Mouse (Mus musculus) heart, adult 18-20 months (tissue): Measurements from ENCODE around the gene Mtf2. TPM values are rescaled to one million over a fixed set of nuclear protein-coding genes. Genes with fewer than 3 reads are reported as not detected.
A peak's percentile ranks its signal among the peaks of the same experiment; 100 is the strongest.
"Not testable (repeated sequence)": the region's sequence is repeated elsewhere in the genome, so short reads cannot be mapped to it uniquely, and the experiment has no call there.

Source experiments
- DNase-seq, 2 experiments: peaks; one replicate each; pipeline ENCODE4 v3.0.0; 2021 to 2022; ENCODE audit warnings: mixed read lengths in 1 of 2
- long read RNA-seq, 2 experiments: library from polyadenylated mRNA; stranded (forward); transcript quantifications; one replicate each; pipeline ENCODE4 v2.0.0; 2021
- total RNA-seq, 2 experiments: library from RNA; stranded (reverse); gene quantifications; 2 replicates each; pipeline ENCODE4 v1.2.3; 2021

Gene Mtf2
- 1 to 10 TPM; 7.8 to 8.6 TPM for total RNA-seq
- long read RNA-seq, experiment 1, full-length matches to known transcripts: 1 of 5 reads
- long read RNA-seq, experiment 1, partial matches to known transcripts: 1 of 5 reads
- long read RNA-seq, experiment 1, other reads (novel, unspliced or antisense): 3 of 5 reads
- long read RNA-seq, experiment 2, partial matches to known transcripts: 0 of 3 reads
- long read RNA-seq, experiment 2, other reads (novel, unspliced or antisense): 3 of 3 reads

DNA sequence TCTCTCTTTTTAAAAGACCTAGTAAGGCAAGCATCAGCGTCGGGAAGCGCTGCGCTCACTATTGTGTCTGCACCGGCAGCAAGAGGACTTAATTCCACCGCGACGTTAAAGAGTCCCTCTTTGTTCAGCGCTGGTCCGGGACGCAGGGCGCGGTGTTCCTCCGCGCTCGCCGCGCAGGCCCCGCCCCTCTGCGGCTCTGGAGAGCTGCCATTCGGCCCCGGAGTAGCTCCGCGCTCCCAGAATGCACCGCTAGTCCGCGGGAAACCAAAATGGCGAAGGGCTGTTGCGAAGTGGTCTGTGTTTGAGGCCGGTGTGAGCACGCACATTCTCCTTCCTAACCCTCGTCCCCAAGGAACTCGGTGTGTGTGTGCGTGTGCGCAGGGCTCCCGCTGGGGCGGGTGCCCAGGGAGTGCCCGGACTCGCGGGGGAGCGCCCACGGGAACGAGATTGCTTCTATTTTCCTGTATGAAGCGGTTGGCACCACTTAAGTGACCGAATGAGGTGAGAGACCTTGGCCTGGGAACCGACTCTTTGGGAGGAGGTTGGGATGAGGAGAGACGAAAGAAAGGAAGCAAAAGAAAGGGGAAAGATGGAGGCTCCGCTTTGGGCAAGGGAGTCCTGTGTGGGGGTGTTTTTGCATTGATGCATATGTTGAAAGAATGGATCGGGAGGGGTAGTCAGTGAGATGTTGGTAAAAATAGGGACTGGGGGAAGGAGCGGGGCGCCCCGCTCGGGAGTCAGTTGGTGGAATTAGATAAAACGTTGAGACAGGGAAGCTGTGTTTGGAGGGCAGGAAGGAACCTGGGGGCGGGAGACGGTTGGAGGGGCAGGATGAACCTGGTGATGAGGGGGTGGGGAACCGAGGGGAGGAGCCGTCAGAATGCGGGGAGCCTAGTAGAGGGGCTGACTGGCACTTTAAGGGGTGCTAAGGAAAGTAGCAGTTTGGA is at the start of gene Mtf2:
TSS of gene Mtf2 (plus strand) at position 210 of the 947 bp plus-strand sequence.
- peak; percentile 97 for DNase-seq

GRCm38 (mm10) chr5:108017232-108017631 is 48.2 kb upstream of the Mtf2 start:
- DNase-seq: no peak

DNA sequence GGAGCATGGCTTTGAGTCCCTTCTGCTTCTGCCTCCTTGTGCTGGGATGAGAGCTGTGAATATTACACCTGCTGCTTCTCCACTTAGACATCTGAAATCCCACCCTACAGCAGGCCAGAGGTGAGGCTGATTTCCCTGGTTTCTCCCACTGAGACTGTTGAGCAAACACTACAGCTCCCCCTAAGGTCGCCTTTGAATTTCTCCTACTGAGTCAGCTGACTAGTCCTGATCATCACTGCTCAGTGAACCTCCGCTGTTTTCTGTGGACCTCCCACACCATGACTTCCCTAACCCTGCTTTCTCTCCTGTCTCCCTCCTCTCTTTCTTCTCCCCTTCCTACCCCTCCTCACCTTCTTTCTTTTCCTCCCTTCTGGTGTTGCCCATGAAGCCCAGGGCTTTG is 46.1 kb upstream of the Mtf2 start:
- DNase-seq: no peak

- no peak for DNase-seq
These were observed 44.1 kb upstream of the Mtf2 start for GRCm38 (mm10) chr5:108021346-108021745.

GRCm38 (mm10) chr5:108028230-108028629 is 37.2 kb upstream of the Mtf2 start:
- no peak for DNase-seq

GRCm38 (mm10) chr5:108028797-108029536 is 36.5 kb upstream of the Mtf2 start:
- not testable (repeated sequence) for DNase-seq

DNA sequence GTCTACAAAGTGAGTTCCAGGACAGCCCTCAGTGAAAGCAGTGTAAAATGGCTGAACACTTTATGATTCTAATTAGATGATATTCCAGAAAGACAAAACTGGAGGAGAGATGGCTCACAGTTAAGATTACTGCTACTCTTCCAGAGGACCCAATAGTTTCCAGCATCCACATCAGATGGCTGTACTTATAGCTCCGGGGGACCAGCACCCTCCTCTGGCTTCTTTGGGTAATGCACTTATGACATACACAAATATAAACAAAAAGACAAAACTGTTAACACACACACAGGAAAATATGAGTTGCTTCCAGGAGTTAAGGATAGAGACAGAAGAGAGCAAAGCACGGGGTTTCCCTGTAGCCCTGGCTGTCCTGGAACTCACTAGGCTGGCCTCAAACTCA is 35.5 kb upstream of the Mtf2 start:
- peak in 1 of 2 experiments; percentile 20 for DNase-seq

GRCm38 (mm10) chr5:108031267-108031666 is 34.2 kb upstream of the Mtf2 start:
- DNase-seq: no peak

DNA sequence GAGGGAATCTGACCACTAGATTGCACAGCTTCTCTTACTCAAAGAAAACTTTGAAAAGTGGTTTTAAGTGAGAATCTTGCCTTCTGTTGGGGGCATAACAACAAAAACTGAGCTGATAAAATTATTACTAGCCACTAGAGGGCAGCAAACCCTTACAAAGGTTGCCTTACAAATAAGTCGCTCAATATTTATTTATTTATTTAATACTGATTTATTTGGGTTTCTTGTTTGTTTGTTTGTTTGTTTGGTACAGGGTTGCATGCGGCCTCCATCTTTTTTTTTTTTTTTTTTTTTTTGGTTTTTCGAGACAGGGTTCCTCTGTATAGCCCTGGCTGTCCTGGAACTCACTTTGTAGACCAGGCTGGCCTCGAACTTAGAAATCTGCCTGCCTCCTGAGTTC is 31.3 kb upstream of the Mtf2 start:
- peak; percentile 33 to 67 for DNase-seq

DNA sequence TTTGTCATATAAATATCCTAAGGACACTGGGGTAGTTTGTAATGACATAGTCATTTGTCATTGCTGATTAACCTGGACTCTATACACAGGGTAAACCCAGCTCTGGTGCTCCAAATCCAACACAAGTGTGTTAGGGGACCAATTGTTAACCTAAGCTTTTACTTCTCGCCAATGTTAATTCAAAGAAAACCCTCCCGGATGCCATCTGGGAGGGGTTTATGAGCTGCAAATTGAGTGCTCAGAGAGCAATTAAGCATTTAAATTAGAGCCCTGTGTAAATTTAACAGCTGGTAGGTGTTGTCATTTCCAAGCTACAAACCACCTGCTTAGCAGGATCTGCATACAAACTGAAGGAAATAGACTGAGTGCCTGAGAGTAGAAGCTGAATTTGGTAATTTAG is 30.0 kb upstream of the Mtf2 start:
- DNase-seq: no peak

GRCm38 (mm10) chr5:108042061-108042460 is 23.4 kb upstream of the Mtf2 start:
- DNase-seq: no peak

- no peak for DNase-seq
These were observed 21.6 kb upstream of the Mtf2 start for GRCm38 (mm10) chr5:108043908-108044307.

DNA sequence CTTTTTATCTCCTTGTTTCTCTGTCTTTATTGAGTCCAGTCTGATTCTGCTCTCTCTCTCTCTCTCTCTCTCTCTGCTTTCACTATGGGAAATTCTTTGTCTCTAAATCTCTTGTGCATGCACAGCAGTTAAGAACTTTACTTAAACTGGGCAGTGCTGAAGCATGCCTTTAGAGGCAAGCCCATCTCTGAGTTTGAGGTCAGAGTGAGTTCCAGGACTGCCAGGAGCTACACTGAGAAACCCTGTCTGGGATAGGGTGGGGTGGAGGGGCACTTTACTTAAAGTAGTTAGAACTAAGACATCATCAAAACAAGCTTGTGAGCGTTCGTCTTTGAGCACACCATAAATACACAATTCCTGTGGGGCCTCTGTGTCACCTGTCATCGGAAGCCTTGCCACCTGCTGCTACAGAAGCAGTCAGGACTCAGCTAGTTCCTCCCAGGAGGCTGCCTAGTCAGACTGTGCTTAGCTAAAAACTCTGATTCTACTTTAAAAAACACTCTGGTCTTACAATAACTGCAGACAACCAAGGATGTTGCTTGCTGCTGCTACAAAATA is 15.7 kb upstream of the Mtf2 start:
- DNase-seq: no peak

DNA sequence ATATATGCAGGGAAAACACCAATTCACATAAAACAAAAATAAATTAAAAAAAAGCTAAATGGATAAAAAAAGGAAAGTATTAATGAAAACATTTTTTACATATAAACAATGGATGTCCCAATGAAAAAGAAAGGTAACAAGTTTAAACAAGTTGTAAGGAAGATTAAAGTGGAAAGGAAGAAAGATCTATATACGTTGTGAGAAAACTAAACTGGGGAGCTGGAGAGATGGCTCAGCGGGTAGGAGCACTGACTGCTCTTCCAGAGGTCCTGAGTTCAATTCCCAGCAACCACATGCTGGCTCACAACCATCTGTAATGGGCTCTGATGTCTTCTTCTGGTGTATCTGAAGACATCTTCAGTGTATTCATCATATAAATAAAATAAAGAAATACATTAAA is 14.4 kb upstream of the Mtf2 start:
- DNase-seq: no peak

GRCm38 (mm10) chr5:108051727-108052126 is 13.7 kb upstream of the Mtf2 start:
- DNase-seq: not testable (repeated sequence)

- DNase-seq: peak in 1 of 2 experiments; percentile 22
These were observed 13.3 kb upstream of the Mtf2 start for GRCm38 (mm10) chr5:108052200-108052599.

- no peak for DNase-seq
These were observed 11.9 kb upstream of the Mtf2 start for GRCm38 (mm10) chr5:108053566-108053965.

DNA sequence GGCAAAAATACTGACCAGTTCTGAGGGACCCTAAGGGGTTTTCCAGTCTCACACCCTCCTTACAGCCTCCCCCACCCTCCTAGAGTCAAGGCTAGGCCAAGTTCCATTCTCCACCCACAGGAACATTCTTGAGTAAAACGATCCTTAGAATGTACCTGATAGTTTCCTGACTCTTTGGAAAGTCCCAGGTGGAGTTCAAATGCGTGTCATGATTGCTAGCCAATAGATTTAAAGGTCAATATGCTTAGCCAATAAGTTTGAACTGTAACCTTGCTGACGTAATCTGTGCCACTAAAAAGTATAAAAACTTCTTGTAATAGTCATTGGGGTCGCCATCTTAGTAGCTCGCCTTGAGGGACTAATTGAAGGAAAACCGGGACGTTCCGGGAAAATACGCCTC is 5.1 kb upstream of the Mtf2 start:
- DNase-seq: no peak

- no peak for DNase-seq
These were observed 6.8 kb downstream of the Mtf2 start for GRCm38 (mm10) chr5:108072301-108072700.

DNA sequence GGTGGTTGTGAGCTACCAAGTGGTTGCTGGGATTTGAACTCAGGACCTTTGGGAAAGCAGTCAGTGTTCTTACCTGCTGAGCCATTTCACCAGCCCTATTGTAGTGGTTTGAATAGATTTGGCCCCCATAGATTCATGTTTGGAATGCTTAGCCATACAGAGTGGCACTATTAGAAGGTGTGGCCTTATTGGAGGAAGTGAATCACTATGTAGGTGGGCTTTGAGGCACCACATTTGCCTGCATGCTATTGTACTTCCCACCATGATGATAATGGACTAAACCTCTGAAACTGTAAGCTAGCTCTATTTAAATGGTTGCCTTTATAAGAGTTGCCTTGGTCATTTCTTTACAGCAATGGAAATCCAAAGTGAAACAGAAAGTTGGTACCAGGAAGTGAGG is 10.8 kb downstream of the Mtf2 start:
- no peak for DNase-seq

- no peak for DNase-seq
These were observed 11.5 kb downstream of the Mtf2 start for GRCm38 (mm10) chr5:108076833-108077540.

DNA sequence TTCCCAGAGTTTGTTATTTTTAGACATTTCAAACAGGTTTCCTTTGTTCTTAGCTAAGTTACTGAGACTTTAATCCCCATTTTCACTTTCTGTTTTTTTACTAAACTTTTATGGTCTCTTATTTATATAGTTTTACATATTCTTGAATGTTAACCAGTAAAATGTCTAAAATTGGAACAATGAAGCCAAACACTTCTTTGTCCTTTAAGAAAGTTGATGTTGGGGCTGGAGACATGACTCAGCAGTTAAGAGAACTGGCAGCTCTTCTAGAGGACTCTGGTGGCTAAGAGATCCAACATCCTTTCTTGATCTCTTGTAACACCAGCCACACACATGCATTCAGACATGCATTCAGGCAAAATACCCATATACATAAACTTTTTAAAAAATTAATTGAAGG is 14.1 kb downstream of the Mtf2 start:
- DNase-seq: peak; percentile 21 to 25
